Mouse (Mus musculus) intestine, embryonic 15.5 days (tissue): ENCODE data around the gene Ryr2. TPM values are rescaled to one million over a fixed set of nuclear protein-coding genes. Genes with fewer than 3 reads are reported as not detected.
"Not testable (repeated sequence)": the region's sequence is repeated elsewhere in the genome, so short reads cannot be mapped to it uniquely, and the experiment has no call there.

Source experiments
- ATAC-seq: fragments of 200-750 bp; cut with Nextera tagmentation; 2 replicates; pipeline ENCODE4 v1.8.0; 2017; ENCODE audit warnings: moderate TSS enrichment, moderate library complexity
- H3K27ac ChIP-seq: fragments of 300-500 bp; sonication (generic); 2 replicates; pipeline ENCODE4 v1.5.1; 2015; ENCODE audit warnings: mild to moderate bottlenecking, inconsistent platforms
- H3K27me3 ChIP-seq: fragments of 300-500 bp; sonication (generic); replicated peaks from 2 replicates; pipeline ENCODE4 v1.6.1; 2015; ENCODE audit warnings: inconsistent platforms
- H3K36me3 ChIP-seq: fragments of 300-500 bp; sonication (generic); 2 replicates; pipeline ENCODE4 v1.6.1; 2015; ENCODE audit warnings: inconsistent platforms
- H3K4me1 ChIP-seq: fragments of 300-500 bp; sonication (generic); replicated peaks from 2 replicates; pipeline ENCODE4 v1.6.1; 2015; ENCODE audit warnings: inconsistent platforms
- H3K4me2 ChIP-seq: fragments of 300-500 bp; sonication (generic); replicated peaks from 2 replicates; pipeline ENCODE4 v1.6.1; 2015; ENCODE audit warnings: mild to moderate bottlenecking, inconsistent platforms
- H3K4me3 ChIP-seq: fragments of 300-500 bp; sonication (generic); replicated peaks from 2 replicates; pipeline ENCODE4 v1.5.1; 2015; ENCODE audit warnings: inconsistent platforms
- H3K9ac ChIP-seq: fragments of 300-500 bp; sonication (generic); 2 replicates; pipeline ENCODE4 v1.6.1; 2015; ENCODE audit warnings: inconsistent platforms
- H3K9me3 ChIP-seq: fragments of 300-500 bp; sonication (generic); 2 replicates; pipeline ENCODE4 v1.6.1; 2016; ENCODE audit warnings: inconsistent platforms
- WGBS: fragments of 180-500 bp; shearing (Covaris S2); methylation state at CpG from one replicate; pipeline ENCODE4 v1.1.7; 2015; 5-methylcytosine and 5-hydroxymethylcytosine counted together
- polyA plus RNA-seq: library from polyadenylated mRNA; unstranded; fragments of >200 nt; fragmentation: Nextera tagmentation; extraction: Ambion mirVana; gene quantifications from 2 replicates; pipeline ENCODE4 v1.2.1, GENCODE M21; 2015

Ryr2 gene
- 1.0 and 1.1 TPM in 2 replicates for polyA plus RNA-seq

DNA sequence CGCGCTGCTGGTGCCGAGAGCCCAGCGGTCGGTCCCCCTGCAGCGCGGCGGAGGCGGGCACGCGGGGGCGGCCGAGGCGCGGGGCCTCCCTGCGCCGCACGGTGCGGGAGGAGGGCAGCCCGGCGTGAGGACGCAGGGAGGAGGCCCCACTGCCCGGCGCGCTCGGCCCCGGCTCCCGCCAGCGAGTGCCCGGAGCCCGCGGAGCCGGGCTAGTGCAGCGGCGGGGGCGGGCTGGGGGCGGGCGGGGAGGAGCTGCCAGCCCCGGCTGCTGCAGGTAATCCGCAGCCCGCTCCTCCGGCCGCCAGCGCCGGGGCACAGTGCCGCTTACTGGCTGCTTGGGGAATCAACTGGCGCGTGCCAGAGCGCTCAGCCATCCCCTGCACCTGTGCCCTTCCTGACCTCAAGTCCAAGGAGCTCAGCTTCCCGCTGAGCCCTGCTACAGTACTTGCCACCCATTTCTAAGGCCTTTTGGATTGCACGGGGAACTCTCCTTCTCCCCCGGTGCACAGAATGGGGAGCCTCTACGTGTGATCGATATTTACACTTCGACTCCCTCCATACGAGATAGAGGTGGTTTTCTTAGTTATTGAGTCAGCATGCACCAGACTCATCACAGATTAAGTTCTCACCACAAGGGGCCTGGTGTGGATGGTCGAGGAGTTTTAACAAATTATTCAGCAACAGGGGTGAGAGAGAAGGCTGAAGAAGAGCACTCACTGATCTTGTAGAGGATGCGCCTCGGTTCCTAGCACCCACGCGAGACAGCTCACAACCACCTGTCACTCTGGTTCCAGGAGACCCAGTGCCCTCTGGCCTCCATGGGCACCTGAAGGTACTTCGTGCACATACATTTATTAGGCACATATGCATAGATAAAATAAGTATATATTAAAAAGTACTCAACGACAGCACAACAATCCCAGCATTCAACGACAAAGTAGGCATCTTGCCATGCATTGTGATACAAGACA lies at the start of gene Ryr2:
Gene Ryr2 (minus strand): TSS at position 284 of the 971 bp plus-strand sequence.
- H3K27me3 ChIP-seq = peaks cover 19% of the 10 kb centered on the region

DNA sequence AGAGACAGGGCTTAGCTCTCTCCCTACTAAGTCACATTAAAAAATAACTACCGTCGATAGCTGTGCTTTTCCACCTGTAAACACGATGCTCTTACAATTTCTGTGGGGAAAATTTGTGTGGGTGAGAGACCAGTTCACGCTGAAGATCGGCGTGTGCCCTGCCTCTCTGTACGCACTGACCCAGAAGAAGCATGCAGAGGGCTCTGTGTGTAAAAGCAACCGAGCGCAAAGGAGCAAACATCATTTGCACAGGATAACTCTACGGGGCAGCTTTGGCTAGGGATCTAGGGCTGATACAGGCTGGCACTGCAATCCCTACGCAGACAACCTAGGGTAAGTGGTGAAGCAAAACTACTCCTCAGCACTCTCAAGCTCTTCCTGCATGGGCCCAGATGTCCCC lies 47.2 kb upstream of the Ryr2 start:
- Histone ChIP-seq H3K9ac (no peak overlapping the region), H3K27ac (no peak overlapping the region), H3K4me3 (no peak overlapping the region), H3K9me3 (no peaks in the 10 kb centered on the region), H3K36me3 (no peaks in the 10 kb centered on the region), H3K4me2 (no peak overlapping the region), H3K4me1 (no peaks in the 10 kb centered on the region), H3K27me3 (no peaks in the 10 kb centered on the region)
- ATAC-seq = no peak
- WGBS = 81% methylated on average over 11 of the region's 11 CpGs

More for the DNA sequence above, at the start of gene Ryr2:
- Histone ChIP-seq H3K4me3 (peak within 1 kb of the TSS; percentile 66), H3K4me1 (peaks cover 8% of the 10 kb centered on the region; the same call in 1 of the 2 replicates), H3K9ac (peak within 1 kb of the TSS; percentile 59), H3K27ac (no peak within 1 kb of the TSS), H3K4me2 (peak within 1 kb of the TSS; percentile 98), H3K9me3 (no peaks in the 10 kb centered on the region), H3K36me3 (no peaks in the 10 kb centered on the region)
- ATAC-seq = peak; percentile 95
- 9% methylated on average over 54 of the region's 64 CpGs for WGBS

DNA sequence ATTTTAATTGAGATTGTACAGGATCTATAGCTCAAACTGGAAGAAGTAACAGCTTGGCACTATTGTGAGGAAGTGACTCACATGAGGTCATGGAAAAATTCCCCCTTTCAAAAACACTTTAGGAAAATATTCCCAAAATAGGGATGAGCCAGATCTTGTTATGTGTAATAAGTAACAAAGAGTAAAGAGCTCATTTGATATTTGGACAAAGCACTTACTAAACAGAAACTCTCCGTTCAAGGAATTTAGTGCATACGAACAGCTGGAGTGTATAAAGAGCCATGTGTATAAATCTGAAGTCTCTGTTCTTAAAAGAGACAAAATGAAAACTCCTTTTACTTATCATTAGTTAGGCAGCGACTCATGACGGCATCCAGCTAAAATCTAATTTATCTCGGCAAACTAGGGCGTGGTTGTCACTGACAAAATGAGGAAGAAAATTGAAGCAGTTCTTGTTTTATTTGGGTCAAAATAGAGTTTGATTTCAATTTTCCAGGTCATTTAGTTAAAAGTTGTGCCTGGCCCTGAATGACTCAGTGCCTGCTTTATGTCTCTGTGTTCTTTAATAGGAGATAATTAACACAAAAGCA lies 40.3 kb upstream of the Ryr2 start:
- Histone ChIP-seq H3K9ac (no peak overlapping the region), H3K9me3 (no peaks in the 10 kb centered on the region), H3K27me3 (no peaks in the 10 kb centered on the region), H3K27ac (no peak overlapping the region), H3K4me3 (no peak overlapping the region), H3K4me1 (no peaks in the 10 kb centered on the region), H3K4me2 (no peak overlapping the region), H3K36me3 (no peaks in the 10 kb centered on the region)
- peak; percentile 49 for ATAC-seq
- WGBS = 35% methylated on average over 6 of the region's 6 CpGs

DNA sequence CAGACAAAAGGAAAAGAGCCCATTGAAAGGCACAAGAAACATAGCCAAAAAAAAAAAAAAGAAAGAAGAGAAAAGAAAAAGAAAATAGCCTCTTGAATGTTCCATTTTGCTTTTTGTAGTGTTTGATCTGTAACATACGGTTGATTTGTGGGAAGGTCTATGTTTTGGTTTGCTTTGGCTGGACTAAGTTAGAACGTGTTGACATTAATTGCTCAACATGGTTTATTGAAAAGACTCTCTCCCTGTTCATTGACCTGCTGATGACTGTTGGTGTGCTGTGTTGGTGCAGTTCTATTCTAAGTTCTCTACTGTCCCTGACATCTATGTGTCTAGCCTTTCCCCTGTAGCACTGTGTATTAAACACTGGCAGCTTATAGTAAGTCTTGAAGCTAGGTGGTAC lies 39.7 kb upstream of the Ryr2 start:
- H3K27me3 ChIP-seq = no peaks in the 10 kb centered on the region
- H3K36me3 ChIP-seq = no peaks in the 10 kb centered on the region
- no peak overlapping the region for H3K9ac ChIP-seq
- 64% methylated on average over 2 of the region's 2 CpGs for WGBS
- ATAC-seq = no peak
- no peaks in the 10 kb centered on the region for H3K4me1 ChIP-seq
- no peaks in the 10 kb centered on the region for H3K9me3 ChIP-seq
- no peak overlapping the region for H3K27ac ChIP-seq
- H3K4me2 ChIP-seq = no peak overlapping the region
- no peak overlapping the region for H3K4me3 ChIP-seq

DNA sequence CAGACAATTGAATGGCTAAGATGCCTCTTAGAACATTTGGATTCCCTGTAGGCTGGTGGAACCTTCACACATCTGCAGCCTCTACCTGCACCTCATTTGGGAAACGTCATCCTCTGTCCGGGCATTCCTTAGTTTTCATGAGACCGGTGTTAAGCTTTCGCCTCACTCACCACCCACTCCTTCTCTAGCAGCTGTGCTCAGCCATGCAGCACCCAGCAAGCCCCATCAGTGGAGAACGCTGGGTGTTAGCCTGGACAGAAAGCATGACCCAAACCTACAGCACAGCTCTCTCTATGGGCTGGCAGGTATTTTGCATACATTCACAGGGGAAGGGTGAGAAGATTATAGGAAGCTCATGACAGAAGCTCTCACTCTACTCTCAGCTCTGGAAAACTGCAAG lies 36.6 kb upstream of the Ryr2 start:
- H3K4me1 ChIP-seq = no peaks in the 10 kb centered on the region
- no peak for ATAC-seq
- no peaks in the 10 kb centered on the region for H3K36me3 ChIP-seq
- 90% methylated on average over 5 of the region's 5 CpGs for WGBS
- no peaks in the 10 kb centered on the region for H3K9me3 ChIP-seq
- no peaks in the 10 kb centered on the region for H3K27me3 ChIP-seq
- H3K4me2 ChIP-seq = no peak overlapping the region
- H3K9ac ChIP-seq = no peak overlapping the region
- no peak overlapping the region for H3K27ac ChIP-seq
- no peak overlapping the region for H3K4me3 ChIP-seq

DNA sequence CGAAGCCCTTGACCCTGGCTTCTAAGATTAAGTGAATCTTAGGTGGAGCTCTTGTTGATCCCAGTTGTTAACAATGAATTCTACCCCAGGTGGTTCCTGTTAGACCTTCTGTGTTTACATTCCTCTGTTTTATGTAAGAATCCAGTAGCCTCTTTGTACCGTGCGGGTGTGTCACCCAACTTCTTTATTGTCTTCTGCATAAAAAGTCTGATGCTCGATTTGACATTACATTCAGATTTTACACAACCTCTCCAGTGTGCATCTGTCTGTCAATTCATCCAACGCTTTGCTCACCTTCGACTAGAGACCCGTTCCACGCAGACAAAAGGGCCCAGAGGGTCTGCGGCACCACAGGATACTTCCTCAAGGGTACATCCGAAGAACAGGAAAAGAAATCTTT lies 29.7 kb upstream of the Ryr2 start:
- ATAC-seq, H3K9ac ChIP-seq, H3K9me3 ChIP-seq, H3K4me1 ChIP-seq, H3K27me3 ChIP-seq, H3K4me3 ChIP-seq, H3K27ac ChIP-seq, H3K4me2 ChIP-seq, H3K36me3 ChIP-seq: not testable (repeated sequence)
- 83% methylated on average over 10 of the region's 10 CpGs for WGBS

DNA sequence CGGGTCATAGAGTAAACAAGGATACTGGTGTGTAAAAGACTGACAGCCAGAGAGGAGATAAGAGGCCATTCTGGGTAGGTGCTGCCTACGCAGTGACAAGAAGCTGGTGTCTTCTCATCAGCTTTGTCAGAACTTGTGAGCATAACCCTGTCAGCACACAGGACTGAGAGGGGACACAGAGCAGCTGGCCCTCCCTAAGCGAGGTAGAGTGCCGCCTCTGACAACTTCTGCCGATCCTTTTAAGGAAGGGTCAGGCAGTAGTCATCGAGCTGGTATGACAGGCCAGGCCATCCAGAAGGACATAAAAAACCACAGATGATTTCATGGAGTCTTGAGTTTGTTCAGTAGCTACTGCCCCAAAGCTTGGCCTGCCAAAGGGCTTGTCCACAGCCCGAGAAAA lies 26.8 kb upstream of the Ryr2 start:
- Histone ChIP-seq H3K36me3 (no peaks in the 10 kb centered on the region), H3K4me1 (no peaks in the 10 kb centered on the region), H3K27ac (no peak overlapping the region), H3K9ac (no peak overlapping the region), H3K4me3 (no peak overlapping the region), H3K4me2 (no peak overlapping the region), H3K27me3 (no peaks in the 10 kb centered on the region), H3K9me3 (no peaks in the 10 kb centered on the region)
- no peak for ATAC-seq
- WGBS = 54% methylated on average over 7 of the region's 7 CpGs

DNA sequence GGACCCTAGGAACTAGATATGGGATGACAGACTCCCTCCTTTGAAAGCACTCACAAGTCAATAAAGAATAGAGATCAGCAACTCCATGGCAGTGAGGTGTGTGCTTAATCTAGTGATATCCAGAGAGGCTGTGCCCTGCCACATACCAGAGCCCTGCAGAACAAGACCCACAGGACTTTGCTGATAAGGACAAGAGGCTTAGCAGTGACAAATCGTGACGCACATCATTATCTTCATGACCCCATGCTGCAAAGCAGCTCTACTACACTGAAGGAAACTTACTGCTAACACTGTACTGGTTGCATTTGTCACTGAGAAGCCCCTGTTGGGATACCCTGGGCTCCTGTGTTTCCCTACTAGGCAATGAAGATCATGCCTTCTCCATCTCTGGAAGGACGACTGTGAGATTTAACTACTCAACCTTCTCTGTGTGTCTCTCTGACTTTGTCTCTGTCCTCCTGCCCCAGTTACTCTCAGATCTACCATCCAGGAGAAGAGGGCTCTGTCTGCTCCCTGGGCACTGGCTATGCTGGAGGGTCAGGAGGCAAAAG lies 25.5 kb upstream of the Ryr2 start:
- 50% methylated on average over 3 of the region's 3 CpGs for WGBS
- H3K4me1 ChIP-seq = no peaks in the 10 kb centered on the region
- no peak overlapping the region for H3K27ac ChIP-seq
- no peaks in the 10 kb centered on the region for H3K9me3 ChIP-seq
- no peak overlapping the region for H3K4me3 ChIP-seq
- H3K4me2 ChIP-seq = no peak overlapping the region
- no peaks in the 10 kb centered on the region for H3K36me3 ChIP-seq
- no peak overlapping the region for H3K9ac ChIP-seq
- ATAC-seq = no peak
- no peaks in the 10 kb centered on the region for H3K27me3 ChIP-seq

DNA sequence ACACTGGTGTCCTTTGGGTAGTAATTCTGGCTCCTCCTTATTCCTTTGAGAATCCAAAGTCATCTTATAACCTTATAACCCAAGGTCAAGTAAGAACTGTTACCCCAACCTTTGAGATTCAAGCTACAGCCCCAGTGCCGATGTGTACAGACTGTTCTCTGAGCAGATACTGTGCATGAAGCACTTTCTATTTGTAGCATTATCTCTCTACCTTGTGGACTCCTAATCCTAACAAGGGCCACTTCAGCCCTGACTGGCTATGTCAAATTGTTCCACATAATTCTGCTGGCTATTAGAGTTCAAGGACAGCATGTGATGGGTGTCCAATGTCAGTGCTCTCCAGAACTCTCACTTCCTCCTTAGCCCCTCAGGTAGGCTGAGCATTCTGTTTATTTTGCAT lies 22.4 kb upstream of the Ryr2 start:
- 84% methylated on average over 1 of the region's 1 CpGs for WGBS

DNA sequence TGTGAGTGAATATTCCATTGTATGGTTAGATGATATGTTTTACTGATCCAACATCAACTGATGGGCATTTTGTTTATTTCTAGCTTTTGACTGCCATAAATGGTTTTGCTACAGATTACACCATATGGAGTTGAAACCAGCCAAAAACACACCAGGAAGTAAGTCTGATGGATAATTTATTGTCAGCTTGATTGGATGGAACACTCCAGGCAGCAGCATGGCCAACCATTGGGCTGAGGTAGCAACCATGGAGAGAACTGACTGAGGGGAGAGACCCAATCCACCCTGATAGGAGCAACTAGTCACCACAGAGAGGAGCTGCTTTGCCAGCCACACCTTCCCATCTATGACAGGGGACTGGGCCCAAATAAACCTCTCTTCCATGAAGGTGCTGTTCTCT lies 19.4 kb upstream of the Ryr2 start:
- H3K36me3 ChIP-seq = no peaks in the 10 kb centered on the region
- H3K27me3 ChIP-seq = no peaks in the 10 kb centered on the region
- no peaks in the 10 kb centered on the region for H3K4me1 ChIP-seq
- no peak overlapping the region for H3K9ac ChIP-seq
- H3K27ac ChIP-seq = no peak overlapping the region
- no peak overlapping the region for H3K4me3 ChIP-seq
- no peaks in the 10 kb centered on the region for H3K9me3 ChIP-seq
- no peak for ATAC-seq
- H3K4me2 ChIP-seq = no peak overlapping the region

More for the DNA sequence above, 22.4 kb upstream of the Ryr2 start:
- Histone ChIP-seq H3K9ac (no peak overlapping the region), H3K4me1 (no peaks in the 10 kb centered on the region), H3K4me3 (no peak overlapping the region), H3K27ac (no peak overlapping the region), H3K4me2 (no peak overlapping the region), H3K27me3 (no peaks in the 10 kb centered on the region), H3K36me3 (no peaks in the 10 kb centered on the region), H3K9me3 (no peaks in the 10 kb centered on the region)
- no peak for ATAC-seq

DNA sequence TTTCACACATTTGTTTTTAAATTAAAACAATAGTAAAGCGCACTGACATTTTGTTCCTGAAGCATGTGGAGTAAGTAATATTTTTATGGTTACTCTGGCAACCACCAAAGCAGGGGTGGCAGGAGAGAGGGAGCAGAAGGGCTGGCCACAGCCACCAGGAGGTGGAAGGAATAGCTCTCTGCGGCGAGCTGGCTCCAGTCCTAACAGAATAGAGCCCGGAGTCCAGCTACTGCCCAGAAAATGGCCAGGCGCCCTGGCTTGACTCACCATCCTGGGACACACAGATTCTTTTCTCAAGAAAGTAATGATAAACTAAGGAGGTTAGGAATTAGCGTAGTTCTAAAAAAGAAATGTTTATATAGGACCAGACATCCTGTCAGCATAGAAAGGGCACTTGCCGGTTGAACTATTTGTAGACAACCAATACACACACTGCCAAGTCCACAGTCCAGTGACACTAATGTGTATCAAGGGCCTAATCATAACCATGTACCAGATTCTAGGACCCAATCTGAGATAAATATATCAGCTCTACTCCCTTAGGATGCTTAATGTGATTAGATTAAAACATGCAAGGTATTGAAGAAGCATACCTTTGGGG lies 18.3 kb upstream of the Ryr2 start:
- no peak for ATAC-seq
- WGBS = 43% methylated on average over 7 of the region's 7 CpGs

DNA sequence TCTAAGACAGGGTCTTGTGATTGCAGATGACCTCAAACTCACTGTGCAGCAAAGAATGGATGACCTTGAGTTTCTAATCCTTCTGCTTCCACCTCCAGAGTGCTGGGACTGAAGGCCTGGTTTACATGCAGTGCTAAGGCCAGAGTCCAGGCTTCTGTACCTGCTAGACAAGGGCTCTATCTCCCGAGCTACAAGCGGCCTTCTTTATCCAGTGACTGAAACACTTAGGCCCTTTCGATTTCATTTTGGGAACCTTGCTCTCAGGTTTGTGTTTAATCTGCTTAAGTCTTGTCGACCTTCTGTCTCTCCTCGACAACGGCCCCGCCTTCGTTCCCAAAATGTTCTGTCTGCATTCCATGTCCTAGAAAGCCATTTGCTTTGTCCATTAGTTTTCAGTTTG lies 8.8 kb upstream of the Ryr2 start:
- Histone ChIP-seq H3K4me1 (no peaks in the 10 kb centered on the region), H3K9me3 (no peaks in the 10 kb centered on the region), H3K36me3 (no peaks in the 10 kb centered on the region), H3K9ac (no peak overlapping the region), H3K27me3 (no peaks in the 10 kb centered on the region), H3K27ac (no peak overlapping the region), H3K4me3 (no peak overlapping the region), H3K4me2 (no peak overlapping the region)
- 87% methylated on average over 8 of the region's 8 CpGs for WGBS
- no peak for ATAC-seq

More for the DNA sequence above, 18.3 kb upstream of the Ryr2 start:
- no peaks in the 10 kb centered on the region for H3K36me3 ChIP-seq
- no peak overlapping the region for H3K4me2 ChIP-seq
- no peak overlapping the region for H3K27ac ChIP-seq
- H3K27me3 ChIP-seq = no peaks in the 10 kb centered on the region
- no peak overlapping the region for H3K4me3 ChIP-seq
- H3K9ac ChIP-seq = no peak overlapping the region
- no peaks in the 10 kb centered on the region for H3K9me3 ChIP-seq
- H3K4me1 ChIP-seq = no peaks in the 10 kb centered on the region
